Mouse (Mus musculus) urinary bladder, postnatal 14 days (tissue): ENCODE measurements around the gene Ncapg.

ENCODE experiments used
- DNase-seq: peaks from one replicate; pipeline ENCODE4 v3.0.0; 2021; ENCODE audit warnings: low spot score

Ncapg gene

GRCm38 (mm10) chr5:45706811-45707210 lies 37.1 kb downstream of the Ncapg start:
- no peak for DNase-seq

- DNase-seq, result no peak
These were observed 39.9 kb downstream of the Ncapg start for GRCm38 (mm10) chr5:45709653-45710052.

- DNase-seq, result no peak
These were observed 49.2 kb downstream of the Ncapg start for GRCm38 (mm10) chr5:45718848-45719488.

GRCm38 (mm10) chr5:45733751-45734150 lies 64.0 kb downstream of the Ncapg start:
- no peak for DNase-seq

- DNase-seq, result no peak
These were observed 68.2 kb downstream of the Ncapg start for GRCm38 (mm10) chr5:45737911-45738310.
